Mouse (Mus musculus) 416B (cell line): ENCODE data around the gene Zcchc24.

ENCODE experiments used
- DNase-seq: peaks from one replicate; pipeline ENCODE4 v3.0.0; 2011; ENCODE audit warnings: low read depth

The Zcchc24 gene

DNA sequence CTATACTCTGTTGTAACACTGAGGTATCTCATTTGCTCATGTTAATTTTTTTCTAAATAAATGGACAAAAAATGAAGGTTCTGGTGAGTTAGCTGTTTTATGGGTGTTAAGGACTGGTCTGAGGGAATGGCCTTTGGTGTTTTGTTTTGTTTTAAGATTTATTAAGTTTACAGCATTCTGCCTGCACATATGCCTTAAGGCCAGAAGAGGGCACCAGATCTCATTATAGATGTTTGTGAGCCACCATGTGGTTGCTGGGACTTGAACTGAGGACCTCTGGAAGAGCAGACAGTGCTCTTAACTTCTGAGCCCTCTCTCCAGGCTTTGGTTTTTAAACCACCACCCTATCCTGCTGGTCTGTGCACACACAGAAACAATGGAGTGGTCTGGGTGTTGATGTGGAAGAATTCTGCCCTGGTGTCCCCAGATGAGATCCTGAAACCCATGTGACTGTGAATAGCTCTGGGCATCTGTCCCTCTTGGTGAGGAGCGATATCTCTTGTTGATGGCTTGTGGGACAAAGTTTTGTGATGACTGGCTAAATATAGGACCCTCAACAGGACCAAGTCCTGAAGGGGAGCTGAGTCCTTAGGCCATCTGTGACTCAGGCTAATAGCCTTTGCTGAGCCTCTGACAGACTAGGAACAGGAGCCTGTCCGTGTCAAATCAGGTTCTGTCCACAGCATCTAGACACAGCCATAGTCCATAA is 102.0 kb downstream of the Zcchc24 start:
- DNase-seq, result peak; percentile 51

DNA sequence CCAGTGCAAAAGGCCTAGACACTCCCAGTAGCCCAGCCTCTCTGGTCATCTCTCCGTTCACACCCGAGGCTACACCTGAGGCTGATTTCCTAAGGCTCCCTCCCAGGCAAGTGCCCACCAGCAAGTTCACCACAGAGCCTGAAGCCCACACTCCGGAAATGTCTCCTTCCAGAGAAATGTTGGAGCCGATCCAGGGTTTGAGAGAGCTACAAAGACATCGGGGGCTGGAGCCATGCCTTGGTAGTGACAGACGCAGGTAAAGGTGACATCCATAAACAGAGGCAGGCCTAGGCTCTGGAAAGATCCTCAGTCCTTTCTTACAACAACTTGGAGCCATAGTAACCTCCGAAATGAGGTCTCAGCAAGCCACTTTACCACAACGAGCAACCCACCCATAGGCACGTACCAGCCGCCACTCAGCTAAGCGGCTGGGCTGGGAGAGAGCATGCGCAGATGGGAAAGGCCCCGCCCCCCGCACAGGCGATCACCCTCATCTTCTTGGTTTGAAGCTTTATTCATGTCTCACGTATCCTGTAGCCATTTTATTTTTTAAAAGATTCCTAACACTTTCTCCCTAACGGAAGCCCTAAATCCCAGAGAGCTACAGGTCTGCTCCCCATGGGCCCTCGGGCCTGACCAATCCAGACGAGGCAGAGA is 103.4 kb downstream of the Zcchc24 start:
- DNase-seq, result no peak

DNA sequence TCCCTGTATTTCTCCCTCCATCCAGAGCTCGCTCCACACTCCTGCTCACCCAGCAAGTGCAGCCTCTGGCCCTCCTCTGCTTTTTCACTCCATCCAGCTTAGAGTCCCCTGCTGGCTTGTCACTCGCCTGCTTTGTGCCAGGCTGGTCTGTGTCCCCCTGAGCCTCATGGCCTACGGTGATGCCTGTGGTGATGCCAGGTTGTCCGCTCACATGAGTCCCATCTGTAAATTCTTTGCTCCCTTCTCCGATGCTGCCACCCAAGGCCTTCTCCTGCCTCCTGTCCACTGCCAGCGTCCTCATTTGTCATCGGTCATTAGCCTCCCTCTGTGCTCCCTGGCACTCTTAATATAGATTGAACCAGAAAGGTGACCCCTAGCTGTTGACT is 104.5 kb downstream of the Zcchc24 start:
- no peak for DNase-seq

DNA sequence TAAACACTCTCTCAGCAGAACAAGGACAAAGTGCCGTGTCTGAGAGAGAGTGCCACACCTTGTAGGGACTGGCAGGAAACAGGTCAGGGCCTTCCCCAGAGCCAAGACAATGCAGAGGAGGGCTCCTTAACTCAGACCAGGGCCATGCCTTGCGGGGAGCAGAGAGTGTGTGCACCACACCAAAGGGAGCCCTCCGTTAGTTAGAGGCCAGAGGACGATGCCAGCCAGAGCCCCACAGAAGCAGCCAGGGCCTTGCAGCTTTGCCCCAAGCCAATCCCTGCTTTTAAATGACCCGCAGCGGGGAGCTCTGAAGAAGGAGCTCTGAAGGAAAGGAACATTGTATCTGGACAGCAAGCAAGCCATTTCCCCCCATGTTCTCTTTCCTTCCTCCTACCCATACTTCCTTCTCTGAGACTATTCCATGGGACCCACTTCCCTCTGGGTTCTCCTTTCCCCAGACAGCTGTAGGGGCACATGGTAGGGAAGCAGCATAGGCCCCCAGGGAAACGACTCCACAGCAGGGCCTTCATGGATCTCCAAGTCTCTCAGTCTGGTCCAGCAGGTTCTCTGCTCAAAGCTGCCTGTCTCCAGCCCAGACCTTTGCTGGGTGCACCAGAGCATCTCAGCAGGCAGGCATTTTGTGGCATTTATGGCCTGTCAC is 105.1 kb downstream of the Zcchc24 start:
- DNase-seq, result no peak
